Mouse (Mus musculus): ENCODE results near the gene Zfp148. TPM values are rescaled to one million over a fixed set of nuclear protein-coding genes. Genes with fewer than 3 reads are reported as not detected.

Gene Zfp148
- polyA plus RNA-seq, 1 experiment from 2014 or later, result 51.1 TPM

DNA sequence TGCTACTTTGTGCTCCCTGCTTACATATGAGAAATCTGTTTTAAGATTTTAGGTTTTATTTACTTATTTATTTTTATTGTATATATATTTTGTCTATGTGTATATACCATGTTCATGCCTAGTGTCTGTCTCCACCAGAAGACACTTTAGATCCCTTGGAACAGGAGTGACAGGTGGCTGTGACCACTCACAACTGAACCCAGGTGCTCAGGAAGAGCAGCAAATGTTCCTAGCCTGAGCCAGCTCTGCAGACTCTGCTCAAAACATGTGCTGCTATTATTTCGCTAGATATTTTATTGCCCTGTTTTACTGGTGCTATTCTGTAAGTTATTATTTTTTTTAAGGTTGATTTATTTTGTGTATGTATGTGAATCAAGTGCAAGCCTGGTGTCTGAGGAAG, 78.5 kb downstream of the Zfp148 start:
- H3K4me2 ChIP-seq (ENCODE audit: low read length), result no peak overlapping the region
- ATAC-seq (ENCODE audit: low FRiP score, low TSS enrichment) (no peak), DNase-seq (no peak)
- peaks cover 9% of the 10 kb centered on the region; the same call in 1 of the 2 replicates for H3K4me1 ChIP-seq (ENCODE audit: control insufficient read depth, insufficient read depth, low read length)
- no peaks in the 10 kb centered on the region for H3K27me3 ChIP-seq (ENCODE audit: control insufficient read depth, insufficient read depth, low read length)
- H3K27ac ChIP-seq (replicated peaks; ENCODE audit: low read depth, low read length), result no peak overlapping the region
- peaks cover 15% of the 10 kb centered on the region for H3K36me3 ChIP-seq (ENCODE audit: control insufficient read depth, insufficient read depth, low read length)
- no peak overlapping the region for H3K4me3 ChIP-seq (replicated peaks; ENCODE audit: low read depth, low read length)
- H3K9ac ChIP-seq (replicated peaks; ENCODE audit: low read length), result no peak overlapping the region
- WGBS, result 100% methylated on average over 1 of the region's 1 CpGs
- no peaks in the 10 kb centered on the region for H3K9me3 ChIP-seq (ENCODE audit: control insufficient read depth, low read length)

- Histone ChIP-seq H3K36me3 (ENCODE audit: control insufficient read depth, insufficient read depth, low read length) (peaks cover 15% of the 10 kb centered on the region), H3K27ac (replicated peaks; ENCODE audit: low read depth, low read length) (no peak overlapping the region), H3K4me2 (ENCODE audit: low read length) (no peak overlapping the region), H3K4me3 (replicated peaks; ENCODE audit: low read depth, low read length) (no peak overlapping the region), H3K4me1 (ENCODE audit: control insufficient read depth, insufficient read depth, low read length) (peaks cover 17% of the 10 kb centered on the region; the same call in 1 of the 2 replicates), H3K9ac (replicated peaks; ENCODE audit: low read length) (no peak overlapping the region), H3K9me3 (ENCODE audit: control insufficient read depth, low read length) (no peaks in the 10 kb centered on the region), H3K27me3 (ENCODE audit: control insufficient read depth, insufficient read depth, low read length) (no peaks in the 10 kb centered on the region)
- ATAC-seq (ENCODE audit: low FRiP score, low TSS enrichment) (no peak), DNase-seq (no peak)
- WGBS, result 95% methylated on average over 3 of the region's 3 CpGs
These were observed 80.8 kb downstream of the Zfp148 start for GRCm38 (mm10) chr16:33461416-33461815.

DNA sequence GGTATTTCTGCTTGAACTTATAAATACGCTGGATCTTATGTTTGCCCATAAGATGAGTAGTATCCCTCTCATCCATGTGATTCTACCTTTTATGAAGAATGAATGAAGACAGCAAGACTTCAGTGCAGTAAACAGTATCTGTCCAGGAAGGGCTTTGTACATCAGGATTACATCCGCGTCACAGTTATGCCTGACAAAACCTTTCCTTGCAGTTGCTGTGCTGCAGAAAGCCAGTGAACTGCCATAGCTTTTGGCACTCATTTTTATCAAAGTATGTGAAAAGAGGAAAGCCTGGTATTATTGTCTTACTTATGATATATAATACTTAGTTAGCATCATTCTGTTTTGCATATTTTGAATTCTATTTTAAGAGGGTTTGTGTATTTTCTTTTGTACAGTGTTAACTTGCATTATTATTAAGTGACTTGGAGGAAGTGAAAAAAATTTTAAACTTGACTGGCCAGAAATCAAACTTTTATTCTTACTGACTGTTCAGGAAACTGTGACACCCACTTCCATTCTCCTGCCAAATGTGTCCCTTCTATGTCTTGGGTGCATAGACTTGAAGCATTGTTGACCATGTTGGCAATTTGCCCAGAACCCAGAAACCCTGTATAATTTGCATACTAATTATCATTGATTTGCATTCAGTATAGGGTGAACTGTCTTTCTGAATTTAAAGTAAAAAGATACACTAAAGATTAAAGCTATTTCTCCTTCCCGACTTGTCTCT, 84.0 kb downstream of the Zfp148 start:
- no peak for ATAC-seq (ENCODE audit: low FRiP score, low TSS enrichment)
- Histone ChIP-seq H3K4me3 (replicated peaks; ENCODE audit: low read depth, low read length) (no peak overlapping the region), H3K4me2 (ENCODE audit: low read length) (no peak overlapping the region), H3K9me3 (ENCODE audit: control insufficient read depth, low read length) (no peaks in the 10 kb centered on the region), H3K4me1 (ENCODE audit: control insufficient read depth, insufficient read depth, low read length) (peaks cover 17% of the 10 kb centered on the region; the same call in 1 of the 2 replicates), H3K27ac (replicated peaks; ENCODE audit: low read depth, low read length) (peak overlapping the region; percentile 70), H3K27me3 (ENCODE audit: control insufficient read depth, insufficient read depth, low read length) (no peaks in the 10 kb centered on the region), H3K9ac (replicated peaks; ENCODE audit: low read length) (no peak overlapping the region), H3K36me3 (ENCODE audit: control insufficient read depth, insufficient read depth, low read length) (peaks cover 14% of the 10 kb centered on the region)
- DNase-seq, result peak; percentile 86
- 45% methylated on average over 4 of the region's 4 CpGs for WGBS

- H3K4me1 ChIP-seq (ENCODE audit: control insufficient read depth, insufficient read depth, low read length), result peaks cover 17% of the 10 kb centered on the region; the same call in 1 of the 2 replicates
- no peak for ATAC-seq (ENCODE audit: low FRiP score, low TSS enrichment)
- no peaks in the 10 kb centered on the region for H3K9me3 ChIP-seq (ENCODE audit: control insufficient read depth, low read length)
- H3K4me2 ChIP-seq (ENCODE audit: low read length), result no peak overlapping the region
- H3K4me3 ChIP-seq (replicated peaks; ENCODE audit: low read depth, low read length), result no peak overlapping the region
- no peak for DNase-seq
- H3K27me3 ChIP-seq (ENCODE audit: control insufficient read depth, insufficient read depth, low read length), result no peaks in the 10 kb centered on the region
- no peak overlapping the region for H3K9ac ChIP-seq (replicated peaks; ENCODE audit: low read length)
- H3K36me3 ChIP-seq (ENCODE audit: control insufficient read depth, insufficient read depth, low read length), result peaks cover 16% of the 10 kb centered on the region; the same call in 1 of the 2 replicates
- 69% methylated on average over 4 of the region's 4 CpGs for WGBS
- H3K27ac ChIP-seq (replicated peaks; ENCODE audit: low read depth, low read length), result peak overlapping the region; percentile 70
These were observed 84.6 kb downstream of the Zfp148 start for GRCm38 (mm10) chr16:33465242-33465614.

DNA sequence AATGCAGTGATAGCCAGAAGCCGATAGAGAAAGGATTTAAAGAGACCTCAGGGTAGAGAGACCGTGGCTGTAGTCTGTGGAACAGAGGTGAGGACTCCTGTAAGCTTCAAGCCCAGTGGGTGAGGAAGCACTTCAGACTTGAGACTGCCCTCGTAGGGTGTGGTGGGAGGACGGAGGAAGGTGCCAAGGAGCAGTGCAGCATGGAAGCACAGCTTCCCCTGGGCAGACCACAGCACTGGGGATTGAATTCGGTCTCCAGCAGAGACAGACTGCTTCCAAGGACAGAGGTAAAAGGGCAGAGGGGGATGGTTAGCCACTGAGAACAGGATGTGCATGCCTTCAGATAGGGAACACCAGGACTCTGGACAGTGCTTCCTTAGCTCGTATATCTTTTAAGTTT, 86.8 kb downstream of the Zfp148 start:
- H3K36me3 ChIP-seq (ENCODE audit: control insufficient read depth, insufficient read depth, low read length), result peaks cover 16% of the 10 kb centered on the region; the same call in 1 of the 2 replicates
- H3K27me3 ChIP-seq (ENCODE audit: control insufficient read depth, insufficient read depth, low read length), result no peaks in the 10 kb centered on the region
- H3K9ac ChIP-seq (replicated peaks; ENCODE audit: low read length), result no peak overlapping the region
- H3K4me1 ChIP-seq (ENCODE audit: control insufficient read depth, insufficient read depth, low read length), result peaks cover 17% of the 10 kb centered on the region; the same call in 1 of the 2 replicates
- no peak overlapping the region for H3K4me3 ChIP-seq (replicated peaks; ENCODE audit: low read depth, low read length)
- H3K4me2 ChIP-seq (ENCODE audit: low read length), result no peak overlapping the region
- no peak overlapping the region for H3K27ac ChIP-seq (replicated peaks; ENCODE audit: low read depth, low read length)
- WGBS, result 71% methylated on average over 6 of the region's 6 CpGs
- no peaks in the 10 kb centered on the region for H3K9me3 ChIP-seq (ENCODE audit: control insufficient read depth, low read length)
- DNase-seq (no peak), ATAC-seq (ENCODE audit: low FRiP score, low TSS enrichment) (no peak)

DNA sequence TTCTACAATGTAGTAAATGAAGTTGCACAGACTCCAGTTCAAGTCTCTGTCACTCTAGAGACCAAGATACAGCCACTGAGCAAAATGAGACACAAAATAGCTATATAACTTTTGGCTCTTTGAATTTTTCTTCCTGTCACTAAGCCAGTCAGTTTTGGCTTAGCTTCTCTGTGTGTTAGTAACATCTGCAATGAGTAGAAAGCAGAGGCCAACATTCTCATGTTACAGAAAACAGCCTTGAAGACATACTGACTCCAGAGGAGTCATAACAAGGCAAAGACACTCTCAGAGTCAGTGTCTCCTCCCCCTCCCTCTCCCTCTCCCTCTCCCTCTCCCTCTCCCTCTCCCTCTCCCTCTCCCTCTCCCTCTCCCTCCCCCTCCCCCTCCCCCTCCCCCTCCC, 89.3 kb downstream of the Zfp148 start:
- Histone ChIP-seq H3K4me2 (ENCODE audit: low read length) (no peak overlapping the region), H3K36me3 (ENCODE audit: control insufficient read depth, insufficient read depth, low read length) (peaks cover 20% of the 10 kb centered on the region; the same call in 1 of the 2 replicates), H3K4me1 (ENCODE audit: control insufficient read depth, insufficient read depth, low read length) (peaks cover 6% of the 10 kb centered on the region; the same call in 1 of the 2 replicates), H3K9me3 (ENCODE audit: control insufficient read depth, low read length) (no peaks in the 10 kb centered on the region), H3K27me3 (ENCODE audit: control insufficient read depth, insufficient read depth, low read length) (no peaks in the 10 kb centered on the region), H3K9ac (replicated peaks; ENCODE audit: low read length) (no peak overlapping the region), H3K27ac (replicated peaks; ENCODE audit: low read depth, low read length) (no peak overlapping the region), H3K4me3 (replicated peaks; ENCODE audit: low read depth, low read length) (no peak overlapping the region)
- ATAC-seq (ENCODE audit: low FRiP score, low TSS enrichment), result no peak
- no peak for DNase-seq

GRCm38 (mm10) chr16:33474381-33474780, 93.7 kb downstream of the Zfp148 start:
- Histone ChIP-seq H3K4me3 (replicated peaks; ENCODE audit: low read depth, low read length) (no peak overlapping the region), H3K27ac (replicated peaks; ENCODE audit: low read depth, low read length) (no peak overlapping the region), H3K4me1 (ENCODE audit: control insufficient read depth, insufficient read depth, low read length) (no peaks in the 10 kb centered on the region), H3K36me3 (ENCODE audit: control insufficient read depth, insufficient read depth, low read length) (peaks cover 26% of the 10 kb centered on the region), H3K9me3 (ENCODE audit: control insufficient read depth, low read length) (no peaks in the 10 kb centered on the region), H3K4me2 (ENCODE audit: low read length) (no peak overlapping the region), H3K27me3 (ENCODE audit: control insufficient read depth, insufficient read depth, low read length) (no peaks in the 10 kb centered on the region), H3K9ac (replicated peaks; ENCODE audit: low read length) (no peak overlapping the region)
- ATAC-seq (ENCODE audit: low FRiP score, low TSS enrichment), result no peak
- 90% methylated on average over 6 of the region's 6 CpGs for WGBS
- no peak for DNase-seq

DNA sequence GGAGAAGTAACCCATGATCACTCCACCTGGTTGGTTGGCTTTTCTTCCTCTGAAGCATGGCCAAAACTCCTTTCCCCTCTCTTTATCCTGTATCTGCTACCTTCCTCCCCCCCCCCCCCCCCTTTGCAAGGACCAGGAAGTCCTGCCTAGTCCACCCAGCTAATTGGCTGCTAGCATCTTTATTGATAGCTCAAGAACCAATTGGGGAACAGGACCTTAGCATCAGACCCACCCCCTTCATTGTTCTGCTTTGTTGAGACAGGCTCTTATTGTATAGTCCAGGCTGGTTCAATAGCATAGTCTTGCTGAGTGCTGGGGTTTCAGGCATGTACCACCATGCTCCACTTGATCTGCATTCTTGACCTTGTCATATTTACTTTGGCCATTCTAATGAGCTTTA, 99.3 kb downstream of the Zfp148 start:
- Histone ChIP-seq H3K9ac (replicated peaks; ENCODE audit: low read length) (no peak overlapping the region), H3K4me3 (replicated peaks; ENCODE audit: low read depth, low read length) (no peak overlapping the region), H3K4me2 (ENCODE audit: low read length) (no peak overlapping the region), H3K27me3 (ENCODE audit: control insufficient read depth, insufficient read depth, low read length) (no peaks in the 10 kb centered on the region), H3K4me1 (ENCODE audit: control insufficient read depth, insufficient read depth, low read length) (no peaks in the 10 kb centered on the region), H3K27ac (replicated peaks; ENCODE audit: low read depth, low read length) (no peak overlapping the region), H3K9me3 (ENCODE audit: control insufficient read depth, low read length) (no peaks in the 10 kb centered on the region), H3K36me3 (ENCODE audit: control insufficient read depth, insufficient read depth, low read length) (peaks cover 22% of the 10 kb centered on the region)
- ATAC-seq (ENCODE audit: low FRiP score, low TSS enrichment), result no peak
- DNase-seq, result no peak

GRCm38 (mm10) chr16:33481148-33481547, 100.5 kb downstream of the Zfp148 start:
- no peak overlapping the region for H3K4me3 ChIP-seq (replicated peaks; ENCODE audit: low read depth, low read length)
- H3K9ac ChIP-seq (replicated peaks; ENCODE audit: low read length), result no peak overlapping the region
- H3K9me3 ChIP-seq (ENCODE audit: control insufficient read depth, low read length), result no peaks in the 10 kb centered on the region
- H3K4me1 ChIP-seq (ENCODE audit: control insufficient read depth, insufficient read depth, low read length), result no peaks in the 10 kb centered on the region
- DNase-seq (peak; percentile 23), ATAC-seq (ENCODE audit: low FRiP score, low TSS enrichment) (no peak)
- H3K36me3 ChIP-seq (ENCODE audit: control insufficient read depth, insufficient read depth, low read length), result peaks cover 16% of the 10 kb centered on the region
- WGBS, result 96% methylated on average over 2 of the region's 2 CpGs
- no peak overlapping the region for H3K27ac ChIP-seq (replicated peaks; ENCODE audit: low read depth, low read length)
- H3K4me2 ChIP-seq (ENCODE audit: low read length), result no peak overlapping the region
- H3K27me3 ChIP-seq (ENCODE audit: control insufficient read depth, insufficient read depth, low read length), result no peaks in the 10 kb centered on the region
